Mouse (Mus musculus) bone marrow macrophage, adult 2 months (primary cell): ENCODE measurements around the gene Ccdc125.
"Not testable (repeated sequence)": the region's sequence is repeated elsewhere in the genome, so short reads cannot be mapped to it uniquely, and the experiment has no call there.

ENCODE experiments used
- CTCF ChIP-seq: IDR thresholded peaks from 2 replicates; pipeline ENCODE4 v1.5.1; 2012; ENCODE audit warnings: low read depth, mild to moderate bottlenecking, low read length, moderate library complexity
- POLR2A ChIP-seq: IDR thresholded peaks from 2 replicates; pipeline ENCODE4 v1.6.1; 2012; ENCODE audit warnings: mild to moderate bottlenecking, low read depth, low read length, borderline replicate concordance

DNA sequence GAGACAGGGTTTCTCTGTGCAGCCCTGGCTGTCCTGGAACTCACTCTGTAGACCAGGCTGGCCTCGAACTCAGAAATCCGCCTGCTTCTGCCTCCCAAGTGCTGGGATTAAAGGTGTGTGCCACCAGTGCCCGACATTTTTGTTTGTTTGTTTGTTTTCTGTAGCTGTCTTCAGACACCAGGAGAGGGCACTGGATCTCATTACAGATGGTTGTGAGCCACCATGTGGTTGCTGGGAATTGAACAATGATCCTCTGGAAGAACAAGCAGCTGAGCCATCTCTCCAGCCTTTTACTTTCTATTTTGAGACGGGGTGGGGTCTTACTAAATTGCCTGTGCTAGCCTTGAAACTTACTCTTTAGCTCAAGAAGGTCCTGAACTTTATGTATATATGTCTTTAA, 59.0 kb downstream of the Ccdc125 start:
- not testable (repeated sequence) for TF ChIP-seq CTCF, POLR2A
